Mouse (Mus musculus) forebrain, embryonic 15.5 days (tissue): Measurements from ENCODE around the gene Rnf113a2. TPM values are rescaled to one million over a fixed set of nuclear protein-coding genes. Genes with fewer than 3 reads are reported as not detected.

Experiments used
- ATAC-seq: fragments of 200-750 bp; cut with Nextera tagmentation; replicated peaks from 2 replicates; pipeline ENCODE4 v1.8.0; 2017; ENCODE audit warnings: mild to moderate bottlenecking, moderate TSS enrichment, moderate library complexity
- H3K27ac ChIP-seq: fragments of 300-500 bp; sonication (generic); replicated peaks from 2 replicates; pipeline ENCODE4 v1.5.1; 2015; ENCODE audit warnings: mild to moderate bottlenecking, inconsistent platforms
- H3K27me3 ChIP-seq: fragments of 300-500 bp; sonication (generic); 2 replicates; pipeline ENCODE4 v1.6.1; 2015; ENCODE audit warnings: inconsistent platforms
- H3K36me3 ChIP-seq: fragments of 300-500 bp; sonication (generic); 2 replicates; pipeline ENCODE4 v1.6.1; 2015; ENCODE audit warnings: mild to moderate bottlenecking, inconsistent platforms
- H3K4me1 ChIP-seq: fragments of 300-500 bp; sonication (generic); 2 replicates; pipeline ENCODE4 v1.6.1; 2015; ENCODE audit warnings: inconsistent platforms
- H3K4me2 ChIP-seq: fragments of 300-500 bp; sonication (generic); replicated peaks from 2 replicates; pipeline ENCODE4 v1.6.1; 2015; ENCODE audit warnings: mild to moderate bottlenecking, inconsistent platforms
- H3K4me3 ChIP-seq: fragments of 300-500 bp; sonication (generic); 2 replicates; pipeline ENCODE4 v1.5.1; 2015; ENCODE audit warnings: mild to moderate bottlenecking, inconsistent platforms
- H3K9ac ChIP-seq: fragments of 300-500 bp; sonication (generic); replicated peaks from 2 replicates; pipeline ENCODE4 v1.6.1; 2015; ENCODE audit warnings: mild to moderate bottlenecking, inconsistent platforms
- H3K9me3 ChIP-seq: fragments of 300-500 bp; sonication (generic); 2 replicates; pipeline ENCODE4 v1.6.1; 2016; ENCODE audit warnings: inconsistent platforms
- WGBS: fragments of 180-500 bp; shearing (Covaris S2); methylation state at CpG from one replicate; pipeline ENCODE4 v1.1.7; 2015; ENCODE audit warnings: mixed read lengths; 5-methylcytosine and 5-hydroxymethylcytosine counted together
- polyA plus RNA-seq: library from polyadenylated mRNA; unstranded; fragments of >200 nt; fragmentation: Nextera tagmentation; extraction: Ambion mirVana; gene quantifications from 2 replicates; pipeline ENCODE4 v1.2.1, GENCODE M21; 2015

Rnf113a2 gene
- polyA plus RNA-seq, 1 experiment from 2014 or later, result 27.0 TPM

GRCm38 (mm10) chr12:84423990-84424389 lies 7.0 kb downstream of the Rnf113a2 start:
- Histone ChIP-seq H3K27me3 (no peaks in the 10 kb centered on the region), H3K4me2 (no peak overlapping the region), H3K4me3 (no peak overlapping the region), H3K9ac (no peak overlapping the region), H3K27ac (no peak overlapping the region), H3K9me3 (no peaks in the 10 kb centered on the region), H3K36me3 (no peaks in the 10 kb centered on the region), H3K4me1 (no peaks in the 10 kb centered on the region)
- no peak for ATAC-seq
- WGBS, result 54% methylated on average over 3 of the region's 3 CpGs

GRCm38 (mm10) chr12:84429825-84430224 lies 12.8 kb downstream of the Rnf113a2 start:
- ATAC-seq, result no peak
- H3K9ac ChIP-seq, result no peak overlapping the region
- H3K4me1 ChIP-seq, result no peaks in the 10 kb centered on the region
- no peak overlapping the region for H3K27ac ChIP-seq
- H3K36me3 ChIP-seq, result peaks cover 15% of the 10 kb centered on the region
- WGBS, result 93% methylated on average over 2 of the region's 2 CpGs
- H3K9me3 ChIP-seq, result no peaks in the 10 kb centered on the region
- no peak overlapping the region for H3K4me3 ChIP-seq
- H3K4me2 ChIP-seq, result no peak overlapping the region
- H3K27me3 ChIP-seq, result no peaks in the 10 kb centered on the region

- ATAC-seq, result no peak
- H3K4me2 ChIP-seq, result no peak overlapping the region
- peaks cover 15% of the 10 kb centered on the region; the same call in 1 of the 2 replicates for H3K36me3 ChIP-seq
- H3K9ac ChIP-seq, result no peak overlapping the region
- H3K27me3 ChIP-seq, result no peaks in the 10 kb centered on the region
- no peak overlapping the region for H3K4me3 ChIP-seq
- H3K27ac ChIP-seq, result no peak overlapping the region
- no peaks in the 10 kb centered on the region for H3K9me3 ChIP-seq
- no peaks in the 10 kb centered on the region for H3K4me1 ChIP-seq
- 84% methylated on average over 2 of the region's 2 CpGs for WGBS
Observed at GRCm38 (mm10) chr12:84438697-84439096, 21.7 kb downstream of the Rnf113a2 start.

GRCm38 (mm10) chr12:84442526-84442925 lies 25.5 kb downstream of the Rnf113a2 start:
- WGBS, result 81% methylated on average over 4 of the region's 4 CpGs
- no peak overlapping the region for H3K9ac ChIP-seq
- peaks cover 2% of the 10 kb centered on the region; the same call in 1 of the 2 replicates for H3K27me3 ChIP-seq
- no peaks in the 10 kb centered on the region for H3K4me1 ChIP-seq
- no peak for ATAC-seq
- no peak overlapping the region for H3K4me2 ChIP-seq
- H3K27ac ChIP-seq, result no peak overlapping the region
- H3K9me3 ChIP-seq, result no peaks in the 10 kb centered on the region
- H3K4me3 ChIP-seq, result no peak overlapping the region
- H3K36me3 ChIP-seq, result peaks cover 9% of the 10 kb centered on the region; the same call in 1 of the 2 replicates

GRCm38 (mm10) chr12:84447386-84447785 lies 30.4 kb downstream of the Rnf113a2 start:
- H3K4me3 ChIP-seq, result no peak overlapping the region
- 65% methylated on average over 1 of the region's 1 CpGs for WGBS
- no peak overlapping the region for H3K9ac ChIP-seq
- no peak overlapping the region for H3K4me2 ChIP-seq
- H3K4me1 ChIP-seq, result peaks cover 16% of the 10 kb centered on the region
- no peak overlapping the region for H3K27ac ChIP-seq
- H3K27me3 ChIP-seq, result peaks cover 7% of the 10 kb centered on the region; the same call in 1 of the 2 replicates
- H3K9me3 ChIP-seq, result no peaks in the 10 kb centered on the region
- H3K36me3 ChIP-seq, result no peaks in the 10 kb centered on the region
- no peak for ATAC-seq

- peaks cover 24% of the 10 kb centered on the region for H3K4me1 ChIP-seq
- no peak overlapping the region for H3K4me2 ChIP-seq
- WGBS, result 85% methylated on average over 6 of the region's 6 CpGs
- H3K9me3 ChIP-seq, result no peaks in the 10 kb centered on the region
- H3K27ac ChIP-seq, result no peak overlapping the region
- H3K36me3 ChIP-seq, result no peaks in the 10 kb centered on the region
- peaks cover 7% of the 10 kb centered on the region; the same call in 1 of the 2 replicates for H3K27me3 ChIP-seq
- H3K9ac ChIP-seq, result no peak overlapping the region
- ATAC-seq, result no peak
- H3K4me3 ChIP-seq, result no peak overlapping the region
Observed at GRCm38 (mm10) chr12:84448181-84448580, 31.2 kb downstream of the Rnf113a2 start.

GRCm38 (mm10) chr12:84449887-84450286 lies 32.9 kb downstream of the Rnf113a2 start:
- Histone ChIP-seq H3K9me3 (no peaks in the 10 kb centered on the region), H3K4me3 (peak overlapping the region; percentile 53; the same call in 1 of the 2 replicates), H3K27me3 (peaks cover 7% of the 10 kb centered on the region; the same call in 1 of the 2 replicates), H3K36me3 (no peaks in the 10 kb centered on the region), H3K27ac (no peak overlapping the region), H3K9ac (no peak overlapping the region), H3K4me2 (peak overlapping the region; percentile 90), H3K4me1 (peaks cover 24% of the 10 kb centered on the region)
- 49% methylated on average over 10 of the region's 10 CpGs for WGBS
- no peak for ATAC-seq

- WGBS, result under 1% methylated on average over 6 of the region's 6 CpGs
- no peak for ATAC-seq
Observed at GRCm38 (mm10) chr12:84450351-84450717, 33.3 kb downstream of the Rnf113a2 start.

GRCm38 (mm10) chr12:84450718-84451646 lies 34.0 kb downstream of the Rnf113a2 start, which contains the start of the genes Aldh6a1 and Lin52:
TSS of gene Aldh6a1 (minus strand) at chr12:84451004.
TSS of gene Lin52 (plus strand) at chr12:84451422.
- Histone ChIP-seq H3K9me3 (no peaks in the 10 kb centered on the region), H3K27me3 (peaks cover 7% of the 10 kb centered on the region; the same call in 1 of the 2 replicates), H3K27ac (peak within 1 kb of the TSS; percentile 67), H3K4me3 (peak within 1 kb of the TSS; percentile 53), H3K36me3 (no peaks in the 10 kb centered on the region), H3K9ac (peak within 1 kb of the TSS; percentile 58), H3K4me1 (peaks cover 24% of the 10 kb centered on the region), H3K4me2 (peak within 1 kb of the TSS; percentile 90)
- ATAC-seq, result peak; percentile 98
- WGBS, result under 1% methylated on average over 49 of the region's 49 CpGs

More at GRCm38 (mm10) chr12:84450351-84450717, 33.3 kb downstream of the Rnf113a2 start:
- H3K4me3 ChIP-seq, result peak overlapping the region; percentile 53
- peak overlapping the region; percentile 58 for H3K9ac ChIP-seq
- H3K27ac ChIP-seq, result peak overlapping the region; percentile 65
- H3K4me1 ChIP-seq, result peaks cover 24% of the 10 kb centered on the region
- peaks cover 7% of the 10 kb centered on the region; the same call in 1 of the 2 replicates for H3K27me3 ChIP-seq
- no peaks in the 10 kb centered on the region for H3K36me3 ChIP-seq
- H3K4me2 ChIP-seq, result peak overlapping the region; percentile 90
- H3K9me3 ChIP-seq, result no peaks in the 10 kb centered on the region

- peak overlapping the region; percentile 90 for H3K4me2 ChIP-seq
- 0 out of 2 replicates have a peak, but pooled peaks cover 1% of the 10 kb centered on the region for H3K36me3 ChIP-seq
- peaks cover 24% of the 10 kb centered on the region for H3K4me1 ChIP-seq
- no peak for ATAC-seq
- 2% methylated on average over 11 of the region's 11 CpGs for WGBS
- H3K9ac ChIP-seq, result peak overlapping the region; percentile 52
- no peaks in the 10 kb centered on the region for H3K9me3 ChIP-seq
- peak overlapping the region; percentile 53 for H3K4me3 ChIP-seq
- H3K27ac ChIP-seq, result peak overlapping the region; percentile 67
- H3K27me3 ChIP-seq, result 0 out of 2 replicates have a peak, but pooled peaks cover 5% of the 10 kb centered on the region
Observed at GRCm38 (mm10) chr12:84451801-84452200, 34.8 kb downstream of the Rnf113a2 start.

GRCm38 (mm10) chr12:84456911-84457310 lies 39.9 kb downstream of the Rnf113a2 start:
- no peak overlapping the region for H3K9ac ChIP-seq
- 92% methylated on average over 3 of the region's 3 CpGs for WGBS
- no peak overlapping the region for H3K4me2 ChIP-seq
- H3K9me3 ChIP-seq, result no peaks in the 10 kb centered on the region
- H3K4me1 ChIP-seq, result peaks cover 13% of the 10 kb centered on the region
- peaks cover 29% of the 10 kb centered on the region for H3K36me3 ChIP-seq
- H3K4me3 ChIP-seq, result no peak overlapping the region
- H3K27me3 ChIP-seq, result no peaks in the 10 kb centered on the region
- no peak overlapping the region for H3K27ac ChIP-seq
- ATAC-seq, result no peak

- ATAC-seq, result no peak
- H3K36me3 ChIP-seq, result peaks cover 51% of the 10 kb centered on the region
- H3K9ac ChIP-seq, result no peak overlapping the region
- no peak overlapping the region for H3K27ac ChIP-seq
- H3K4me3 ChIP-seq, result no peak overlapping the region
- H3K4me1 ChIP-seq, result no peaks in the 10 kb centered on the region
- WGBS, result 50% methylated on average over 1 of the region's 1 CpGs
- no peaks in the 10 kb centered on the region for H3K9me3 ChIP-seq
- no peaks in the 10 kb centered on the region for H3K27me3 ChIP-seq
- no peak overlapping the region for H3K4me2 ChIP-seq
Observed at GRCm38 (mm10) chr12:84459845-84460244, 42.8 kb downstream of the Rnf113a2 start.
